Mouse (Mus musculus) heart, postnatal 25 days (tissue): ENCODE measurements around the gene Ece1. TPM values are rescaled to one million over a fixed set of nuclear protein-coding genes. Genes with fewer than 3 reads are reported as not detected.
"Not testable (repeated sequence)": the region's sequence is repeated elsewhere in the genome, so short reads cannot be mapped to it uniquely, and the experiment has no call there.

Experiments
- DNase-seq: peaks from one replicate; pipeline ENCODE4 v3.0.0; 2022; ENCODE audit warnings: low spot score
- intact Hi-C: fragments of 180-260 bp; cut with DNase I; formaldehyde crosslinking; loops from one replicate; pipeline ENCODE4 v1.15.1; 2025
- total RNA-seq, 2 experiments: library from RNA; stranded (reverse); gene quantifications; 2 replicates each; pipeline ENCODE4 v1.2.3; 2021

Gene Ece1
- 100 to 1,000 TPM in 1 of 2 experiments, 10 to 100 TPM in 1; 91.2 to 111 TPM for total RNA-seq

GRCm38 (mm10) chr4:137862019-137862418 is at the start of gene Ece1:
Gene Ece1 (plus strand): TSS chr4:137862237.
- DNase-seq: peak; percentile 90
- intact Hi-C loops: no loop called here

DNA sequence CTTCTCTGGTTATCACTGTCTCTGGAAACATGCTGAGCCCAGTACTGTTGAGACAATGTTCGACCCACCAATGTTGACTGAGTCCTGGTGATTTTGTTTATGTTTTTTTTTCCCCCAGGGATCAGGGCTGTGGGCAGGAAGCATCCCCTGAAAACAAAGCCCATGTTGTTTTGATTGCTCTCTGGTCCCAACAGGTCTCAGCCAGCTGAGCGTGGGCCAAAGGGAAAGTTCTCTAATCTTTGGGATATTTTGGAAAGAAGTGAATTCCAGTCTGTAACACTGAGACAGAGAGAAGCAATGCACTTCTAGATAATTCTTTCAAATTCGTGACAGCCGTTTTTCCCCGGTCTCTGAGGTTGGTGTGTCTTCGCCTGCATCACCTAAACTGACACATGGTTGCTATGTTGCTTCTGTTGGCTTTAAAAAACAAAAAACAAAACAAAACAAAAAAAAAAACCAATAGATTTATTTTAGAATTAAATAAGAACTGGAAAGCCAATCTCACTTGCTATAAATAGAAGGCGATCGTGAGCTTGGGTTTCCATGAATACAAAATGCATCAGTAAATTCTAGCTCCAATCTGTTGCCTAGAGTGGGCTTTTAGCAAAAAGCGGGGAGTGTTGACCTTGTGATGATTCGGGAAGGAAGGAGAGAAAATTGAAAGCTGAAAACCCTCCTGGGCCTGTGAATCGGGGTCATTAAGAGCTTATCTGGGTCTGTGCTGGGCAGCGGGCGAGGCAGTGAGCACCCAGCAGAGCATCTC is 48.9 kb upstream of the Ece1 start:
- no peak for DNase-seq
- intact Hi-C loops: no loop called here

GRCm38 (mm10) chr4:137814140-137814539 is 47.9 kb upstream of the Ece1 start:
- intact Hi-C loops: no loop called here

DNA sequence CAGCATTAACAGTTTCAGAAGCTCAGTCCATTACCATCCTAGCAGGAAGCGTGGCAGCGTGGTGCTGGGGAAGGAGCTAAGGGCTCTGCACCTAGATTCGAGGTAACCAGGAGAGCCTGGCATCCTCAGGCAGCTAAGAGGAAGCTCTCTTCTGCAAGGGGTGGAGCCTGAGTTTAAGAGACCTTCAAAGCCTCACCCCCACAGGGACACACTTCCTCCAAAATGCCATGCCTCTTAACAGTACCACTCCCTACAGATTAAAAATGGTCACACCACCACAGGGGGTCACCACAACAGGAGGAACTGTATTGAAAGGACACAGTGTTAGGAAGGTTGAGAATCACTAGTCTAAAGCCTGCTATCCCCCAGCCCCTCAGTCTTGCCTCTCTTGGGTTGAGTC is 46.6 kb upstream of the Ece1 start:
- no peak for DNase-seq
- intact Hi-C loops: no loop called here

More at GRCm38 (mm10) chr4:137814140-137814539, 47.9 kb upstream of the Ece1 start:
- no peak for DNase-seq

DNA sequence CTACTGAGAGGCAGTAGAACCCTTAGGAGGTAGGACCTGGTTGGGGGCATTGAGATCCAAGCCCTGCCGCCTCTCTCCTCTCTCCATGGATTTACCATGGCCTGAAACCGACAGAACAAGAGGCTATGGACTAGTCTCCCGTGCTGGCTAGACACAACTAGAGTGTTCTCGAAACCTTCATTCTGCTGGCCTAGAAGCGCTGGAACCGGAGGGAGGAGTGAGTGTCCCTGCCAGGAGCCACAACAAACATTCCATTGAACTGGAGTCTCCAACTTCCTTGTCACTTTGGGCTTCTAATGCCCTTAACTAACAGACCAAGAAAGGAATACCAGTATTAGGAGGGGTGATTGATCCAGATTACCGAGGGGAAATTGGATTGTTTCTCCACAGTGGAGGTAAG is 45.8 kb upstream of the Ece1 start:
- no peak for DNase-seq
- intact Hi-C loops: loop anchor here (2.0 kb wide), 1 partner anchor 13 kb away; no protein-coding TSS in a partner anchor

DNA sequence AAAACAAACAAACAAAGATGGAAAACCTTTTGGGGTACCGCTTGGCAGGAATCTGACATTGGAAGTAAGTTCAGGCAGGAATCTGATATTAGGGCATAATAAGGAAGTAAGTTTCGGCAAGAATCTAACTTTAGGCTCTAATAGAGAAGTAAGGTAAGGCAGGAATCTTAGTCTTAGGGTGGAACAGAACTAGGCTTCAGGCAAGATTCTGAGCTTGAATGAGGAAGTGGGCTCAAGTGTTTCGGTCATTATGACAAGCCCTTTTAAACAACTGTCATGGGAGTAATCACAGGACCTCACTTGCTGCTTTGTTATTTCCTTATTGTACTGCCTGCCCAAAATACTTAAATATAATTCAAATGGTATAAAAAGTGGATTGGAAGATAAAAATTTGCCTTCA is 43.7 kb upstream of the Ece1 start:
- intact Hi-C loops: no loop called here

DNA sequence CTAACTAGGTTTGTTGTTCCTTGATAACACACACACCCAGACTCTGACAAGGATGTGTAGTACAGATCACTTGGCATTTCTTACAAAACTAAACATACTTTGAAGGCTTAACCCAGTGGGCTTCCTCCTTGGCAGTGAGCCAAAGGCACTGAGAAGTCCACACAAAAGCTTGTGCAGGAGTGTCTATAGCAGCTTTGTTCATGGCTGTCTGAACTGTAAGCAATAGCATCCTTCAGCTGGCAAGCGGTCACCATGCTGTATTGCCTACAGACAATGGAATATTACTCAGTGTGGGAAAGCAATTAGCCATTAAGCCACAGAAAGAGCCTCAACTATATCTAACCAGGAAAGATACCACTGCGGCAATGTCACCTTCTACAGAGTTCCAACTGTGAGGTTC is 42.5 kb upstream of the Ece1 start:
- intact Hi-C loops: no loop called here
- no peak for DNase-seq

More for the DNA sequence above, 43.7 kb upstream of the Ece1 start:
- no peak for DNase-seq

- no peak for DNase-seq
- intact Hi-C loops: no loop called here
Measured at GRCm38 (mm10) chr4:137820721-137821120, 41.3 kb upstream of the Ece1 start.

GRCm38 (mm10) chr4:137822537-137822936 is 39.5 kb upstream of the Ece1 start:
- intact Hi-C loops: no loop called here
- no peak for DNase-seq

DNA sequence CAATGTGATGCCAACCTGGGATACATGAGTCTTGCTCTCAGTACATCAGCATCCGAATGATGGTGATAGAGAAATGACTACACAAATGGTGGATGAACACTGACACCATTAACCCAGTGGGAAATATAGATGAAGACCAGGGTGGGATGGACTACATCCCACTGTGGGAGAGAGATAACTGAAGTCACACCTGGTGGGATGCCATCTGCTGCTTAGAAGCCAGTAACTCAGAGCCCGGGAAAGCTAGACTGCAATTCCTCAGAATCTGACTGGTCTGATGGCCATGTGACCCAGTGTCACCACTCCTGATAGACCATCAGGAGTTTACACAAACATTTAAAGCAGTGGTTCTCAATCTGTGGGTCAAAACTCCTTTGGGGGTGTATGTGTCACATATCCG is 38.5 kb upstream of the Ece1 start:
- intact Hi-C loops: no loop called here
- no peak for DNase-seq

DNA sequence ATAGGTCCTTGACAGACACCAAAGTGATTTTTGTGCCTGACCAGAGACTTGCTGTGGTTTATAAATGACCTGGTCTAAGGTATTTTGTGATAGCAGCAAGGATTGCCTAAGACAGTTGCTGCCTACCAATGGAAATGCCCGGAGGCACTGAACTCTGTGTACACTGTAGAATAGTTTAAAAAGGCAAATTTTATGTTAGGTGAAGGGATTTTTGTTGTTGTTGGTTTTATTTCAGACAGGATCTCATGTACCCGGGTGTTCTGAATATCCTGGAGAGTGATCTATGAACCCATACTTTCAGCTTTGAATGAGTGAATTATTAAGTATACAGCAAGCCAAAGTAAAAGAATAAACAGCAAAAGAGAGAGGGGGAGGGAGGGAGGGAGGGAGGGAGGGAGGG is 37.2 kb upstream of the Ece1 start:
- intact Hi-C loops: no loop called here
- DNase-seq: no peak

DNA sequence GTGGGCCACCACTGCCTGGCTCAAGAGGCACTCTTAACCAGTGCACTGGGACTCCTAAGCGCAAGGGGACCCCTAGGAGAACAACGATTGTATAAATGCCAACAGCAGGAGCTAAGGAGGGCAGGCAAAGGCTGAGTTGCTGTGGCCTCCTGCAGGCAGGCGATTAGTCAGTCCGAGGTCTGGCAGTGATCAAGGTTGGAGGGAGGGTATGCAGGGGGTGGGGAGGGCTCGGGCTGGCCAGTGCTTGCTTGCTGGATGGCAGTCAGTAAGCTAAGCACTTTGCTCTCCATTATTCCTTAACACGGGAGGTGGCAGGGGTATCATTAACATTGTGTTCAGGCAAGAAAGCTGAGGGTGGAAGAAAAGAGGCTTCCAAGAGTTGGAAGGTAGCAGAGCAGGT is 31.7 kb upstream of the Ece1 start:
- intact Hi-C loops: no loop called here
- DNase-seq: no peak

- intact Hi-C loops: no loop called here
- DNase-seq: no peak
Measured at GRCm38 (mm10) chr4:137831598-137831997, 30.4 kb upstream of the Ece1 start.

DNA sequence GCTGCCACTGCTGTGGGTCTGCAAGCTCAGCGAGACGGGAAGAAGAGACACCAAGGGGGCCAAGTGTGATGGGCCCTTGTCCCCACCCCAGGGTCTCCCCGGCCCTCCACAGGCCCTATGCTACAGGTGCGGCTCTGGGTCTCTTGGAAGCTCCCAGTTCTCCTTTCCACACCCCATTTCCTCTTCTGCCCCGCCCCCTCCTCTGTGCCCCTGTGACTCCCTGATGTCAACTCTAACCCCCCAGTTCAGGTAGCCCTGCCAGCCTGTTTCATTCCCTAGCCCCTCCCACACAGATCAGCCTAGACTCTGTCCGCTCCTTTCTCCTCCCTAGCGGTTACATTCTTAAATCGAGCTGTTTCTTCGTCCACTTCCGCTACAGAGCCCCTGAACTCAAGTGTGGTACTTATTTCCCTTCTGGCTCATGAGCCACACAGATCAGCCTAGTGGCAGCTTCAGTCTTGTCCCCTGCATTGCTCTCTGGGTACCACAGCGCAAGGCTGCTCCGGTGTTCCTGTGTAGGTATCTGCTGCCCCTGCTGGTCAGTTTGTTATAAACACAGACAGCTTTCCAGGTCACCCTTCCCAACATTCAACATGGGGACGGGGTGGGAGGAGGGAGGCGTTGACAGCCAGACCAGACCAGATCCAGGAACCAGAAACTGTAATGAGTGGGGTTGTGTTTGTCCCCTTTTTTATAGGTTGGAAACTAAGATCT is 26.3 kb upstream of the Ece1 start:
- DNase-seq: peak; percentile 61
- intact Hi-C loops: loop anchor here (1.0 to 5.0 kb wide), 3 partner anchors 39 to 153 kb away; partner anchors contain the start of gene Alpl

- intact Hi-C loops: loop anchor here (1.0 to 5.0 kb wide), 3 partner anchors 40 to 154 kb away; partner anchors contain the start of gene Alpl
- DNase-seq: no peak
Measured at GRCm38 (mm10) chr4:137836741-137837140, 25.3 kb upstream of the Ece1 start.

DNA sequence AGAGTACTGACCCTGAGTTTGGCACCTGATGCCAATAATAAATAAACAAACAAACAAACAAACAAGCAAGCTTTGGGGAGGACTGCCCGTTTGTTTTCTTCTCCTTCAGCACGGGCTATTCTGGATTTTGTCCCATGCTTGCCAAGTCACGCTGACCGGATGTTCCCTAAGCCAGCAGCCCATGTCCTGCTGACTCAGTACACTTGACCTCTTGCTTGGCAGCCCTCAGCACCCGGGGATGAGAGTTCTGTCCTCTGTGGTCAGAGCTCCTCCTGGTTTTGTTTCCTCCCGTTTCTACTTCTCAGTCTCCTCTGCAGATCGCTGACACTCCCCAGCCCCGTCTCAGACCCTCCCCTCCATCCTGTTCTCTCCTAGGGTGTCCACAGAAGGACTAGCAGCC is 24.2 kb upstream of the Ece1 start:
- intact Hi-C loops: loop anchor here (2.0 to 5.0 kb wide), 2 partner anchors 41 to 155 kb away; partner anchors contain the start of gene Alpl
- no peak for DNase-seq

DNA sequence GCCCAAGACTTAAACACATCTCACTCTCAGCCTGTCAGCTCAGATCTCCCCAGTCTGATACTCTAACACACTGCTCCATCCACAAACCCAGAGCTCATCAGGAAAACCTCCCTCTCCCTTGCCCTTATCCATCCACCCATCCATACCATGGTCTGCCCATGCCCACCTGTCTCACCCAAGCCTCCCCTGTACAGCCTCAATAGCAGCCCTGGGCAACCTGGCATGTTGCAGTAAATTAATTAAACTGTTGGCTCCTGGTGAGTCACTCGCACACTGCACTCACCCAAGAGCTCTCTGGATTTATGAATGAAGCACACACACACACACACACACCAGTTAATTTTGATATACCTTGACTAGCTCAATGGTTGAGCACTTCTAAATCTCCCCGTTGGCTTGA is 23.2 kb upstream of the Ece1 start:
- intact Hi-C loops: loop anchor here (5.0 kb wide), 1 partner anchor 156 kb away; no protein-coding TSS in a partner anchor
- no peak for DNase-seq

GRCm38 (mm10) chr4:137839452-137839851 is 22.6 kb upstream of the Ece1 start:
- intact Hi-C loops: loop anchor here (5.0 kb wide), 1 partner anchor 157 kb away; no protein-coding TSS in a partner anchor
- no peak for DNase-seq

- intact Hi-C loops: loop anchor here (1.0 kb wide), 1 partner anchor 108 kb away; no protein-coding TSS in a partner anchor
- DNase-seq: no peak
Measured at GRCm38 (mm10) chr4:137844656-137845055, 17.4 kb upstream of the Ece1 start.

DNA sequence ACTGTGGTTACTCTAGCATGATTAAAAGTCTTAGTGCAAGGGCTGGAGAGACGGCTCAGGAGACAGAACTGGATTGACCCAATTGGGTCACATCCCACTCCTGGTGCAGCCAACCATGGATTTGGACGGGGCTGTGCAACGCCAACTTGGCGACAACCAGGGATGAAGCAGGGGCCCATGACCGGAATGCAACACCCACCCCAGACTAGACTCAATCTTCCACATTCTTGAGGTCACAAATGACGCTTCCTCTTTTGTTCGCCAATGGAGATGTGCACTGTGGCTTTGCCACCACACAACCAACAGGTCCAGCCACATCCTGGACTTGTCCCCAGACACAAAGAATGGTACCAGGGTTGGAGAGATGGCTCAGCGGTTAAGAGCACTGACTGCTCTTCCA is 14.4 kb upstream of the Ece1 start:
- DNase-seq, intact Hi-C loops: not testable (repeated sequence)

- no peak for DNase-seq
- intact Hi-C loops: loop anchor here (5.0 kb wide), 1 partner anchor 257 kb away; no protein-coding TSS in a partner anchor
Measured at GRCm38 (mm10) chr4:137850161-137850560, 11.9 kb upstream of the Ece1 start.
